Mouse (Mus musculus): ENCODE measurements at regions not wholly inside any gene's neighbourhood (a gene's known extent, or its start where the extent isn't known, plus 50 kb on each side); places are given as distances from the start of the nearest gene placed in this dataset.
"Not testable (repeated sequence)": the region's sequence is repeated elsewhere in the genome, so short reads cannot be mapped to it uniquely, and the experiment has no call there.

GRCm38 (mm10) chr13:27945062-27945461 is 71.0 kb upstream of the Prl4a1 start:
- peak; percentile 43 to 80 for DNase-seq

GRCm38 (mm10) chr13:27960421-27960820 is 55.6 kb upstream of the Prl4a1 start:
- not testable (repeated sequence) for DNase-seq

- DNase-seq: not testable (repeated sequence)
Measured at GRCm38 (mm10) chr13:27962381-27962780, 53.6 kb upstream of the Prl4a1 start.

GRCm38 (mm10) chr13:27966021-27966420 is 50.0 kb upstream of the Prl4a1 start:
- DNase-seq: not testable (repeated sequence)

Measured in kidney, postnatal 25 days (tissue).